Mouse (Mus musculus) layer of hippocampus, postnatal 10 days (tissue): ENCODE measurements at regions not wholly inside any gene's neighbourhood (a gene's known extent, or its start where the extent isn't known, plus 50 kb on each side); places are given as distances from the start of the nearest gene placed in this dataset.
A peak's percentile ranks its signal among the peaks of the same experiment; 100 is the strongest.

Experiments
- DNase-seq, 2 experiments: peaks; one replicate each; pipeline ENCODE4 v3.0.0; 2021; ENCODE audit warnings: low spot score in 2 of 2

DNA sequence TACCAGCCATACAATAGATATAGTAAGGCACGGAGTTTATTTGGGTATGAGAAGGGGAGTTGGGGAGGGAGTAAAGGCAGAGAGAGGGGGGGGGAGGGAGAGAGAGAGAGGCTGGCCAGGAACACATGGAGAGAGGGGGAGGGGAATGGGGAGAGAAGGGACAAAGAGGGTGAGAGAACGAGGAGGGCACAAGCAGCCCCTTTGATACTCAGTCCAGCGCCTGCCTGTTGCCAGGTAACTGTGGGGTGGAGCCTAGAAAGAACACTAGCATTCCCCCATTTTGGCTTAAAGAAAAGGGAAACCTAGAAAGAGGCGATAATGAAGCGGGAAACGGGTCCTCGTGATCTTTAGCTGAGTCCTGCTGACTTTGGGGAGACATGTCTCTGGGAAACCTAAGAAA lies 110.6 kb upstream of the Spred2 start:
- no peak for DNase-seq

DNA sequence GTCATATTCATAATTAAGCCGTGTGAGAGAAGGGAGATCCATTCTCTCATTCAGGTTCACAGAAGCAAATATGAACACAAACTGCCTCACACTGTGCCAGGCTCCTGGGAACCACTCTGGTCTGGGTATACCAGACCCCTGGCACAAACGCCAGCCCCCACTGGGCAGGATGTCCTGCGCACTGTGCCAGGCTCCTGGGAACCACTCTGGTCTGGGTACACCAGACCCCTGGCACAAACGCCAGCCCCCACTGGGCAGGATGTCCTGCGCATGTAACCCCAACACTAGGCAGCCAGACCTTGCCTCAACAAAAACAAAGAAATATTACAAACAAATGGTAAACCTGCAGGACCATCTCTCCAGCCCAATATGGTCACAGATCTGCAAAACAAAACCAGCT lies 101.2 kb upstream of the Spred2 start:
- DNase-seq, result no peak

DNA sequence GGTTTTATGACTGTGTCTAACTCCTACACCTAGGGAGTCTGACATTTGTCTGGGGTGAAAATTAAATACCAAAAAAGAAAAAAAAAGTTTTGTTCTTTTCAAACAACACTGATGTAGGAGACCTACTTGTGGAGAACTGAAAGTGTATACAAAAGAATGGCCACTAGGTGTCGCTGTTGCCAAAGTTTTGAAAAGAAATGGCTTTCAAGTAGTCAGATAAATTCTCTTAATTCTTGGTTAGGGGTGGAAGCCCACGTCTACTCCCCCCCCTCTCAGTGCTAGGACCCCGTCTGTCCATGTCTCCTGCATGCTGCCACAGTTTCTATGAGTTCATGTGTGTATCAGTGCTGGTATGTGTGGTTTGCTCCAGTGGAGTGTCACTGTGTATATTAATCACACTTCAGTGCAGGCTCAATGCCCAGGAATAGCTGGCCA lies 100.7 kb upstream of the Spred2 start:
- DNase-seq, result peak; percentile 80 to 82

DNA sequence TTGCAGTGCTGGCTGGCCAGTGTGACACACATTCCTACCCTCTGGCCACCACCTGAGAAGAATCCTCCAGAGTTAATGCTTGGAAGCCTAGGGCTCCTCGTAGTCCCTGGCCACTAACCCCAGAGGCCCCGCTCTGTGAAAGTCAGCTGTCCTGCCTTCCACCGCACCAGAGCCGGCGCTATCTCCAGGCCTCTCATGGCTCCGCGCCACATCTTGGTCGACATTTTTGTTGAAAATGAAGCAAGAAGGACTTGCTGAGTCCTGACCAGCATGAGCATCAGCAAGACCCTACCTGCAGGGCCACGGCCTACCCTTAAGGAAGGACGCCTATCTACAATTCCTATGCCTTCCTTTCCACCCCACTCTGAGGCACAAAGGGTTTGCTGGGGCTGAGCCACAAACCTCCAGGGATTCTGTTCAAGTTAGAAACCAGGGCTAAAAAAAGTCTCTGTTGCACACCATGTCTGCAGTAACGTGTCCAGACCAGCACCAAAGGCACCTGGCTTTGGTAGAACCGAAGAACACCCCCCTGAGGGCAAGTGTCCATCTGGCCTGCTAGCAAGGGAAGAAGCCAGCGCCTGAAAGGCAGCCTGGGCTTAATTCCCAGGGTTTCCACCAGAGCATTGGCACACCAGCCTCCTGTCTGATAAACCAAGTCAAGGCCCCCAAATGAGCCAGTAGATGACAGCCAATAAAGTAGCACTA lies 97.5 kb upstream of the Spred2 start:
- DNase-seq, result peak in 1 of 2 experiments; percentile 50

DNA sequence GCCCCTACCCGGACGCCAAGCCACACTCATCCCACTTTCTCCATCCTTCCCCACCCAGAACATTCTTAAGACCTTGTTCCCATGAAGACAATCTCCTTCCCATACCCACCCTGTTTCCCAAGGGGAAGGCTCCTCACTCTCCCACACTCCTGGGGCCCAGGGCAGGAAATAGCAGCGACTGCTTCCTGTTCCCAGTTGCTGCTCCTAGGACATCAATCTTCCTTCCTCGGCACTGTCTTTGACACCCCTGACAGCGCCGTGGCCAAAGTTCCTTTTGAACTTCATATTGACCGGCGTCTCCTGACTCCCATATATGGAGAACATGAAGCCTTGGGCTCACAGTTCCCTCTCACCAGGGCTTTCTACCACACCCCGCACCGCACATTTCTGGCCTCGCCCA lies 96.2 kb upstream of the Spred2 start:
- no peak for DNase-seq

DNA sequence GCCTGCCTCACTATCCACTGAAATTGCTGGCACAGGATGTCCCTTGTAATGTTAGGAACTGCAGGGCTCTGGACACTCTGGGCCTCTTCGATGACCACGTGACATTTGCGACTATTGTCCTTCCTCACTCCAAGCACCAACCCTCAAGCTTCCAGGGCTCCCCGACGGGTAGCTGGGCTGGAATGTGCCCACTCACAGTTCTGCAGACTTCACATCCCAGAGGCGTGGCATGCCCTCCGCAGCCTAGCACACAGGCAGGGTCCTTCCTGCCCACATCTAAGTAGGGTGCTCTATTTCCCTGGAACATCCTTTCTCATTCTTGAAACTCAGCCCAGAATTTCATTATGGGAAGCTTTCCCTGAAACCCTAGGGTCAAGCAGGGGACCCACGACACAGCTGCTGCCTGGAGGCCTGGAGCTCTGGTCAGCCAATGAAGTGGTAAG lies 95.2 kb upstream of the Spred2 start:
- DNase-seq, result no peak

DNA sequence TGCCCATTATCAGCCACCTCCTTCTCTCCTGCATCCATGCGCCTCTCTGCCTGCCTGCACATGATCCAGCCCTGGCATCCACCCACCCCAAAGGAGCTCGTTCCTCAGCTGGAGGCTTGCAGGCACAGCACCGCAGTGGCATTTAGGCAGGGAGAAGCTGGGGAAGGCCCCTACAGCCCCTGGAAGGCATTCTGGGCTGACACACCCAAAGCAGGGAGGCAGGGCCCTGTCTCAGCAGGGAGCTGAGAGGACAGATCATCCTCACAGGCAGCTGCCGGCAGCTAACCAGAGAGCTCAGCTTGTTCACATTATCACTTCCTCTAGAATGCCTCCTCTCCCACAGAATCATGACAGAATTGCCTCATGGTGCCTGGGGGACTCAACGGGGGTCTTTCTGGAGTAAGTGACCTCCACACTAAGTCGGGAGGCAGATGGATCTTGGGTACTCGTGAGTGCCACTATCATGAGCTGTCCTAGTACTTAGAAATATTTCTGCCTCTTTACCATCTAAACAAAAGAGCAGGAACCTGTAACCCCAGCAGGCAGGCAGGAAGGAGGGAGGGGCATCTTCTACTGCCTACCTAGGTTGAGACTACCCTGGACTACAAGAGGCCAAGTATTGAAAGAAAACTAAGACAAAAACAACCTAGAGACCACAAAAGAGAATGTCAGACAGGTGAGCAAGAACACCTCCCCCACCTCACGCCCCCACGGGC lies 94.5 kb upstream of the Spred2 start:
- DNase-seq, result no peak

DNA sequence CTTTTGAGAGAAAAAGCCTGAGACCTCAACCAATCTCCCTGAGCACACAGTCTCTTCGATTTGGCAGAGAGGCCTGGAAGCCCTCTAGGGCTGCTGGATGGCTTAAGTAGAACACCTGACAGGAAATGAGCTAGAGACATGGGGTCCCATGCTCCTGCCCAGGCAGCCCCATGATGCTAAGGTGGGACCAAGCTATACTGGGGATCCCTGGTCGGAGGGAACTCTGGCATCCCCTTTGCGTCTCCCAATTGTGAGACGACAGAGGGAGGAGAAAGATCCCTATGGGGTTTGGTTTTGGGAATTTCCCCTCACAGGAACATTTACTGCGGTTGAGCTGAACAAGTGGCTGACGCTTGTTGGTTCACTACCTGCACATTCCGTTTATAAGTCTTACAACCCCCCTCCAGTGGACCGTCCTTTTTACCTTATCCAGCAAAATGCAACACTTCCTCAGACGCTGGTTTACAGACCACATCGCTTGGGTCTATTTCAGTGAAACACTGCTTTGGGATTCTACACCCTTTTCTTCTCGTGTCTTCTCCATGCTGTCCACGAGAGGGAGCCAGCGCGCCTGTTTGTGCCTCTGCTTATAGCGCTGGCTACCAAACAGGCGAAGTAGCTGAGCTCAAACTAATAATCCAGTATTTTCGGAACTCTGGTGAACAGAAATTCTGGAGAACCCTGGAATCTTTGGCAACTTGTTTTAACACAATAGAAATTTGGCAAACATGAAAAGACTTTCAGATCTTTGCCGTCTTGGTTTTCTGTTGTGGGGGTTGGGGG lies 93.7 kb upstream of the Spred2 start:
- peak; percentile 90 to 92 for DNase-seq

DNA sequence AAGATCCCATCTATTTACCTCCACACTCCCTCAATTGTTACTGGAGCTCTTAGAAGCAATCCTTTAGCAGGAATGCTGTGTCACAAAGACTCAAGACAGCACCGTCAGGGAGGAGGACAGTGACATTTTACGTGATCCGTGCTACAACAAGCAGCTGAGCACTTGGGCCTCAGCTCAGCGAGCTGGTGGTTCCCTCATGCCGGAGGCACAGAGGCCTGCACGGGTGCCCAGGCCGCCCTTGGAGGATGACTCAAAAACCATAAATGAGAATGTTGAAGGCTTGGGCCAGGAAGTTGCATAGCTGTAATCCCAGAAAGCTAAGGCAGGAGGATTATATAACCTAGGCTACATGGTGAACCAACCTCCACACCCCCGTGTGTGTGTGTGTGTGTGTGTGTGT lies 89.6 kb upstream of the Spred2 start:
- DNase-seq, result no peak

DNA sequence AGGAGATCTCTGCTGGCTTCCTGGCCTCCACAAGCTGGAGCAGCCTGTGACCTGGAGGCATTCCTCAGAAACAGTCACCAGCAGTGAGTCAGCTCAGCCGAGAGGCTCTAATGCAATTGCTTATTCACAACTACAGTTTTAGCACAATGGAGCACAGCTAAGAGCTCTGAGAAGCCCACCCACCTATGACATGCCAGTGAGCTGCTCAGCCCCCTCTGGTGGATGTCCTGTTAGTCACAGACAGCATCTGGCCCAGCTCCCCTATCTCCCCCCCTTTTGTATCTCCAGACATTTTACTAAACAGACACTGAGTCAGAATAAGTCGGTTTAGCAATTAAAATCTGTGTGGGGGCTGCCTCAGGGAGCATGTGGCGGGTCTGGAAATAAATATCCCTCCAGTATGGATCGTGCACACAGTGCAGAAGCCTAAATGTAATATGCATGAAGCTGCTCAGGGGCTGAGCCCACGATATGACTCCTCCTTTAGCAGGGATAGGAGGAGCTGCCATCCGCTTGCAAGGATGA lies 88.9 kb upstream of the Spred2 start:
- peak in 1 of 2 experiments; percentile 47 for DNase-seq

DNA sequence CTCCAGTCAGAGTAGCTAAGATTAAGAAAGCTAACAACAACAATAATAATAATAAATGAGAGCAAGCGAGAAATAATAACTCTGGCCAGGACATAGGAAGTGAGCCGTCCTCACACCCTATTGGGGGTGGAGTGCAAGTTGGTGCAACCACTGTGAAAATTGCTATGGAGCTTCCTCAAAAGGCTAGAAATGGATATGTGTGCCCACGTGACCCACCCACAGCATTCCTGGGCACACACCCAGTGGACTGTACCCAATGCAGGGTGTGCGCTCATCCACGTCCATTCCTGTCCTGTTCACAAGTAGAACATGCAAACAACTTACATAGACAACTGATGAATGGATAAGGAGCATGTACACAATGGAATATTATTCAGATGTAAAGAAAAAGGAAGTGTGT lies 85.2 kb upstream of the Spred2 start:
- no peak for DNase-seq

DNA sequence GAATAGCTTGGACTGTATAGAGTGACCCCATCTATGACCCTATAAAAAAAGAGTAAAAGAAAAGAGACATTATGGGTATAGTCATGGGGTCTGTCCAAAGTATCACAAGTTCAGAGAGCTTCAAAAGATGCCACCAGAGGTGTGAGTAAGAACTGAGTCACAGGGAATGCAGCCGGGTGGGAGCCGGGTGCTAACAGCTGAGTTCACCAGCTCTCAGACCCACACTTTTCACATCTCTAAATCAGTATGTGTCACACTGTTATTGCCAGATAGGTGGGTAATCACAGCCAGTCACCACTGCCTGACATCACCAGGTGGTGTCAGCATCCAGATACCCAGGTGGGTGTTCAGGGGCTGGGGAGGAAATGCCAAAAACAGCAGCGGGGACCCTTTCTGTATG lies 81.1 kb upstream of the Spred2 start:
- DNase-seq, result no peak

DNA sequence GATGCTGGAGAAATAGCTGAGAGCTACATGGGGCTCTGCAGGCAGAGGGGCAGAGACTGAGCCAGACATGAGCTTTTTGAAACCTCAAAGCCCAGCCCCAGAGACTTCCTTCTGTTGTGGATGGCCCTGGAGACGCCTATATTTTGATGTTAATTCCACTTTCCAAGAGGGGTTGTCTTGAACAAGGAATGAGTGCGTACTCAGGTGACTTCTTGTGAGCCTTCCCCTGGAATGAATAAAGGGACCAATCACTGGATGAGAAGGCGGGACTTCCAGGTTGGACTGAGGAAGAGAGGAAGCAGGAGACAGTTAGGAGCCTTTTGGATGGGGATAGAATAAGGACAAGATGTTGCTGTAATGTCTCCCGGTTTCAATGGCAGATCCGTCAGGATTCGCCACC lies 76.3 kb upstream of the Spred2 start:
- DNase-seq, result no peak

DNA sequence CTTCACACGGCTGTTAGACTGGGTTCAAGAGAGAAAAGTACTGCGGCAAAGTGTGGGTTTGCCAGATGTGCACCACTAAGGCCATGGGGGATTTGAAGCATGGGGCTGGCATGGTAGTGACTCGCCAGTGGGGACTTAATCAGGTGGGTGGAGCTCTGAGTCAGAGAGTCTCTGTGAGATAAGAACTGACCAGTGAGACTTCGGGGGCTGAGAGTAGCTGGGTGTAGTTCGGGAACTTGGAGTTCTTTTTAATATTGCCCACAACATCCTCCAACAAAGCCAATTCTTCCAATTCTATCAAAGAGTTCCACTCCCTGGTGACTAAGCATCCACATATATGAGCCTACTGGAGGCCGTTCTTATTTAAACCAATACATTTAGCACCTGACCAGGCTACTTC lies 75.8 kb upstream of the Spred2 start:
- no peak for DNase-seq

DNA sequence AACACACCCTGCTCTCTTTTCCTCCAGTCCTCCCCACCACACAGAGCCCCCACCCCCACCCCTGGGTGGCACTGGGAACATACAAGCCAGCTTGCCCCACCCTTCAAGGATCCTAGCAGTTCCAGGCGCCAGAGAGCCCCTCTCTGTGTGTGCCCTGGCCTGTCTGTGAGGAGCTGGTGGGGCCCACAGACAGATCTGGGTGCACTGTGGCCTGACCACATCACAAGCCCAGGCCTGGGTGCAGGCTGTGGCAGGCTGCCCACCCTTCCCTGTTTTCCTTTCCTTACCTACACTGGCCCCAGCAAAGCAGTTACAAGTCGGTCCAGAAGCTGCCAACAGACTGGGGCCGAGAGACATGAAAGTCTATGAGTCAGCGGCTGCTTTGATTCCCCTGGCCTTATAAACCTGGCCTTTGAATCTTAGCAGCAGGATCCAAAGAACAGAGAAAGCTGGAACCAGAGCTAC lies 74.8 kb upstream of the Spred2 start:
- DNase-seq, result no peak

DNA sequence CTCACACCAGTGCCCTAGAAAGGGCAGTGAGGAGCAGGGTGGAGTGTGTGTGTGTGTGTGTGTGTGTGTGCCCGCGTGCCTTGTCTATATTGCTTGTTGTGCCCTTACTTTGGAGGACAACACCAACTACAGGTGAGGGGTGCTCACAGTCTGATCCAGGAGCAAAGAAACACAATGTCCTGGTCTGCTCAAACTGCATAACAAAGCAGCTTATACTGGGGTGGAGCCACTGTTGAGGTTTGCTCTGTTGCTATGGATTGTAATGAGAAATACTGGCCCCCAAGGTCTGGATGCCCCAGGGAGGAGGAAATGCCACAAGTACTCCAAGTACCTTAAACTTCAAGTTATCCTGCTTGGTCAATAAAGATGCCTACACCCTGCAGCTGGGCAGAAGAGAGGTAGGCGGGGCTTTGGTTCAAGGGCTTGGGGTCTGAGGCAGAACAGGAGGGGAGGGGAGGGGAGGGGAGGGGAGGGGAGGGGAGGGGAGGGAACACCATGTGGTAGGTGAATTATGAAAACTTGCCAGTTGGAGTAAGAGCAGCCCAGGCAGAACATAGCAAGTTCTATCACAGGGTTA lies 74.2 kb upstream of the Spred2 start:
- no peak for DNase-seq

DNA sequence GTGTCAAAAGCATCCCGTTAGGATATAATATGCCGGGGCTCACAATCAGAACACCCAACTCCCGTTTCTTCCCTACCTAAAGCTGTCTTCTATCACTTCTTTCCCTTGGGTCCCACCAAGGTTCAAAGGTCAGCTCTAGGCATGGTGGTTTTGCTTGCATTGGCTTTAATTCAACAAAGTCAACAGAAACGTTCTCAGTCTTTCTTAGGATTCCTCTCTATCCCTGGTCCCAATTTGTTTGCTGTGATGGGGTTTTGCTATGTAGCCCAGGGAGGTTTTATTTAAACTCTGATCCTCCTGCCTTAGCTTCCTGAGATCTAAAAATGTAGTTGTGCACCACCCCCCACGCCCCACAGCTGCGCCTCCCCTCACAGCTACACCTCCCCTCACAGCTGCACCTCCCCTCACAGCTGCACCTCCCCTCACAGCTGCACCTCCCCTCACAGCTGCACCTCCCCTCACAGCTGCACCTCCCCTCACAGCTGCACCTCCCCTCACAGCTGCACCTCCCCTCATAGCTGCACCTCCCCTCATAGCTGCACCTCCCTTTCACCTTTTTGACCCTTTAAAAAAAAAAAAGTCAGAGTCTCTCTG lies 73.1 kb upstream of the Spred2 start:
- no peak for DNase-seq

DNA sequence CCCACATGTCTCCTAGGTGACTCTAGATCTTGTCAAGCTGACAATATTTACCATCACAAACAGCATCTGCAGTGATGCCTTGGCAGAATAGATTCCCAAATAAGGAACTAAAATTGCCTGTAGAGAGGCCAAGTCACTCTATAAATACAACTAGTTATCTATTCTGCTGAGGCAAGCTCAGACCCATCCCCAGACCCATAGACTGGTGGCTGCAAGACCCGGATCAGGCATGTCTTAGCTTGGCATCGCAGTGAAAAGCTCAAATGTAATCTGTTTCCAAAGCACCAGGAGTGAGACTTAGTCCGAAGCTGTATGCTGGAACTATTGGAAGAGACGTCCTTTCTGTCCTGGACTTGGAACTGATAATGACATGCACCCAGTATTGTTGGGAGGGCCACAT lies 62.6 kb upstream of the Spred2 start:
- no peak for DNase-seq

DNA sequence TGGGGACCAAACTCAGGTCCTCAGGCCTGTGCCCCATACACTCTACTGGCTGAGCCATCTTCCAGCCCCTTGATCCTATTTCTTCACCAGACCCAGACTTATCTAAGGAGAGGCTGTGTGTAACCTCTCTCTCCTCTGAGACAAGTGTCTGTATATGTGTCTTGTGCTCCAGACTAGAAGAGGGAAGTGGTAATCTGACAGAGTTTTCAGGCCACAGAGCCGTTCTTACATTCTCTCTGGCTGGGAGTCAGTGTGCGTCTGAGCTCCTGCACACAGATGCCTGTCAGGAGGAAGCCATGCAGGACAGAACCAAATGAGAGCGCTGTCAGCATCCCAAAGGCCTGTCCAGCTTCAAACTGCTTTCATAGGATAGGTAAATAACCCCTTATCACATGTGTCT lies 60.8 kb upstream of the Spred2 start:
- DNase-seq, result no peak

DNA sequence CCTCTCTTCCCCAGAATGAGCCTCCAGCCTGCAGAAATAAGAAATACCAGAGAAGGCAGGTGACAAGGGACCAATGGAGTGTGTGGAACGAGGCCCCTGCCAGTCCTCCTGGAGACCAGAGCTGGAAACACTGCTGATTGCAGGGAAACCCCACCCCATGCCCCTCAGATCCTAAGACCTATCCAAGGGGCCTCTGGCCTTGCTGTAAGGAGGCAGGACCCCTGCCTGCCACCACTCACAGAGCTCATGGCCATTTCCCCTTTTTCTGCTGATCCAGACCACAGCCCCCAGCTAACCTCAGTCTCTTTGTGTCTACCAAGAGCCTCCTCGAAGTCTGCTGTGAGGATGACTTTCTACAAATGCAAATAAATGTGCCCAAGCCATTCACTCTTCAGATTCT lies 57.9 kb upstream of the Spred2 start:
- DNase-seq, result no peak

DNA sequence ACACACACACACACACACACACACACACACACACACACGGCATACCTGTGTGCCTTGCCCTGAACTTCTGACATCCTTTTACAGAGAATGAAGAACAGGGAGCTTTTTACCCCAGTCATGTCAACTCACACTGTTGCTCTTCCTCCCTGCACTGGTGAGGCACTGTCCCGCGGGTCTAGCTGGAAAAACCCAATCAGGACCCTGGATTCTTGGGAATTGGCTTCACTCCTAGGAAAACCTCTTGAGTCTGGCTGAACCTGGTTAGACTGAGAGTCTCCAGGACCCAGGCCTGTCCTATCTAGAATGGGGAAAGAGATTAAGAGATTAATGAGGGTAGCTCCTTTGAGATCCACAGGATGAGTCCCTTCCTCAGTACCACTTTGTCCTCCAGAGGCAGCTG lies 54.5 kb upstream of the Spred2 start:
- no peak for DNase-seq
